Mouse (Mus musculus) CH12.LX (cell line): ENCODE data around the gene Rad23a. TPM values are rescaled to one million over a fixed set of nuclear protein-coding genes. Genes with fewer than 3 reads are reported as not detected.

Experiments
- DNase-seq: peaks from one replicate; pipeline ENCODE4 v3.0.0-alpha.2; 2013; ENCODE audit errors: extremely low read depth
- H3K27ac ChIP-seq: 2 replicates; pipeline ENCODE4 v1.5.1; 2012; ENCODE audit warnings: low read depth, mild to moderate bottlenecking, control low read depth, moderate library complexity; ENCODE audit not compliant: insufficient read depth
- H3K27me3 ChIP-seq: replicated peaks from 2 replicates; pipeline ENCODE3; 2012; ENCODE audit warnings: inconsistent platforms
- H3K36me3 ChIP-seq, 2 experiments: replicated peaks in 1 of 2; 2 replicates each; pipeline versions ENCODE3 to v1.6.1; 2012; ENCODE audit warnings: inconsistent platforms in 1 of 2, low read length in 1 of 2, mild to moderate bottlenecking in 1 of 2, mixed read lengths in 1 of 2, moderate library complexity in 1 of 2; ENCODE audit not compliant: control insufficient read depth in 1 of 2, insufficient read depth in 1 of 2
- H3K4me1 ChIP-seq, 2 experiments: 2 replicates each; pipeline ENCODE4 v1.6.1; 2012; ENCODE audit warnings: inconsistent platforms in 1 of 2, moderate library complexity in 1 of 2; ENCODE audit not compliant: insufficient read depth in 2 of 2, control insufficient read depth in 1 of 2
- H3K4me2 ChIP-seq: 2 replicates; pipeline ENCODE4 v1.6.1; 2012; ENCODE audit warnings: low read depth, mild to moderate bottlenecking, control low read depth; ENCODE audit not compliant: poor library complexity, insufficient read depth, severe bottlenecking
- H3K4me3 ChIP-seq, 3 experiments: fragments of 150-350 bp in 1 of 3; sonication (generic) in 1 of 3; replicated peaks in 1 of 3; 2 replicates each; pipeline versions ENCODE3 to v1.5.1; 2011 to 2012; ENCODE audit warnings: low read depth in 2 of 3, low read length in 2 of 3, mild to moderate bottlenecking in 2 of 3, moderate library complexity in 2 of 3, control low read depth in 1 of 3, improper control_type of control experiment in 1 of 3, inconsistent platforms in 1 of 3, mixed read lengths in 1 of 3; ENCODE audit not compliant: poor library complexity in 1 of 3
- H3K79me2 ChIP-seq: replicated peaks from 2 replicates; pipeline ENCODE4 v1.6.1; 2012; ENCODE audit warnings: mild to moderate bottlenecking, moderate library complexity; ENCODE audit not compliant: control insufficient read depth, poor library complexity, insufficient read depth, severe bottlenecking; ENCODE audit errors: extremely low read depth
- H3K9ac ChIP-seq: 2 replicates; pipeline ENCODE4 v1.6.1; 2012; ENCODE audit warnings: low read depth, mild to moderate bottlenecking, control low read depth, moderate library complexity; ENCODE audit not compliant: insufficient read depth
- H3K9me3 ChIP-seq: replicated peaks from 2 replicates; pipeline ENCODE3; 2012; ENCODE audit warnings: low read length, inconsistent platforms, mixed read lengths
- BHLHE40 ChIP-seq: IDR thresholded peaks from 2 replicates; pipeline ENCODE4 v1.6.1; 2011; ENCODE audit warnings: mild to moderate bottlenecking, low read depth, low read length, improper control_type of control experiment
- CHD1 ChIP-seq: IDR thresholded peaks from 2 replicates; pipeline ENCODE4 v1.6.1; 2012; ENCODE audit warnings: low read depth, low read length, improper control_type of control experiment, inconsistent platforms
- CHD2 ChIP-seq: IDR thresholded peaks from 2 replicates; pipeline ENCODE4 v1.6.1; 2011; ENCODE audit warnings: low read length, improper control_type of control experiment
- CTCF ChIP-seq, 2 experiments: IDR thresholded peaks in 1 of 2; conservative IDR thresholded peaks in 1 of 2; 2 replicates each; pipeline ENCODE4 v1.5.1; 2011 to 2012; ENCODE audit warnings: low read depth in 2 of 2, low read length in 2 of 2, improper control_type of control experiment in 1 of 2, inconsistent platforms in 1 of 2, mild to moderate bottlenecking in 1 of 2, moderate library complexity in 1 of 2
- E2F4 ChIP-seq: IDR thresholded peaks from 2 replicates; pipeline ENCODE4 v1.6.1; 2011; ENCODE audit warnings: low read depth, low read length, improper control_type of control experiment; ENCODE audit not compliant: insufficient replicate concordance
- ELF1 ChIP-seq: IDR thresholded peaks from 2 replicates; pipeline ENCODE4 v1.6.1; 2014; ENCODE audit warnings: low read depth, mild to moderate bottlenecking, inconsistent platforms, low read length, improper control_type of control experiment
- EP300 ChIP-seq: IDR thresholded peaks from 2 replicates; pipeline ENCODE4 v1.6.1; 2011; ENCODE audit warnings: low read length, improper control_type of control experiment
- ETS1 ChIP-seq: conservative IDR thresholded peaks from 2 replicates; pipeline ENCODE4 v1.6.1; 2012; ENCODE audit warnings: low read depth, mild to moderate bottlenecking, inconsistent platforms, low read length, improper control_type of control experiment, moderate library complexity
- GABPA ChIP-seq: IDR thresholded peaks from 2 replicates; pipeline ENCODE4 v1.6.1; 2012; ENCODE audit warnings: low read depth, low read length, improper control_type of control experiment, inconsistent platforms; ENCODE audit not compliant: insufficient replicate concordance
- HCFC1 ChIP-seq: IDR thresholded peaks from 2 replicates; pipeline ENCODE4 v1.6.1; 2012; ENCODE audit warnings: low read depth, mild to moderate bottlenecking, inconsistent platforms, low read length, improper control_type of control experiment
- IRF4 ChIP-seq: IDR thresholded peaks from 2 replicates; pipeline ENCODE4 v1.6.1; 2014; ENCODE audit warnings: low read depth, mild to moderate bottlenecking, inconsistent platforms, low read length, improper control_type of control experiment
- JUN ChIP-seq: IDR thresholded peaks from 2 replicates; pipeline ENCODE4 v1.6.1; 2011; ENCODE audit warnings: low read depth, mild to moderate bottlenecking, low read length, improper control_type of control experiment, moderate library complexity; ENCODE audit not compliant: insufficient read depth
- JUND ChIP-seq: conservative IDR thresholded peaks from 2 replicates; pipeline ENCODE4 v1.6.1; 2011; ENCODE audit warnings: low read depth, low read length, improper control_type of control experiment
- KAT2A ChIP-seq: IDR thresholded peaks from 2 replicates; pipeline ENCODE4 v1.6.1; 2012; ENCODE audit warnings: low read length, improper control_type of control experiment, inconsistent platforms; ENCODE audit not compliant: insufficient replicate concordance
- MAFK ChIP-seq: IDR thresholded peaks from 2 replicates; pipeline ENCODE4 v1.6.1; 2011; ENCODE audit warnings: low read length, improper control_type of control experiment; ENCODE audit not compliant: insufficient replicate concordance
- MAX ChIP-seq: IDR thresholded peaks from 2 replicates; pipeline ENCODE4 v1.6.1; 2011; ENCODE audit warnings: low read length, improper control_type of control experiment
- MAZ ChIP-seq: IDR thresholded peaks from 2 replicates; pipeline ENCODE4 v1.6.1; 2012; ENCODE audit warnings: low read depth, mild to moderate bottlenecking, inconsistent platforms, low read length, improper control_type of control experiment, moderate library complexity
- MEF2A ChIP-seq: IDR thresholded peaks from 2 replicates; pipeline ENCODE4 v1.6.1; 2014; ENCODE audit warnings: low read depth, mild to moderate bottlenecking, inconsistent platforms, low read length, improper control_type of control experiment, borderline replicate concordance
- MXI1 ChIP-seq: IDR thresholded peaks from 2 replicates; pipeline ENCODE4 v1.6.1; 2011; ENCODE audit warnings: mild to moderate bottlenecking, low read depth, low read length, improper control_type of control experiment
- MYC ChIP-seq: IDR thresholded peaks from 2 replicates; pipeline ENCODE4 v1.6.1; 2011; ENCODE audit warnings: low read depth, mild to moderate bottlenecking, improper control_type of control experiment, low read length
- NELFE ChIP-seq: IDR thresholded peaks from 2 replicates; pipeline ENCODE4 v1.6.1; 2011; ENCODE audit warnings: low read depth, low read length, improper control_type of control experiment
- NRF1 ChIP-seq: IDR thresholded peaks from 2 replicates; pipeline ENCODE4 v1.6.1; 2014; ENCODE audit warnings: low read depth, mild to moderate bottlenecking, inconsistent platforms, low read length, improper control_type of control experiment, moderate library complexity
- PAX5 ChIP-seq: IDR thresholded peaks from 2 replicates; pipeline ENCODE4 v1.6.1; 2012; ENCODE audit warnings: low read length, inconsistent platforms, mixed read lengths
- POLR2A ChIP-seq: IDR thresholded peaks from 2 replicates; pipeline ENCODE4 v1.6.1; 2011; ENCODE audit warnings: low read depth, mild to moderate bottlenecking, improper control_type of control experiment, low read length
- POLR2AphosphoS2 ChIP-seq: IDR thresholded peaks from 2 replicates; pipeline ENCODE4 v1.6.1; 2011; ENCODE audit warnings: low read depth, low read length, improper control_type of control experiment
- RAD21 ChIP-seq: IDR thresholded peaks from 2 replicates; pipeline ENCODE4 v1.6.1; 2011; ENCODE audit warnings: low read depth, mild to moderate bottlenecking, low read length, improper control_type of control experiment, moderate library complexity
- RCOR1 ChIP-seq: conservative IDR thresholded peaks from 2 replicates; pipeline ENCODE4 v1.6.1; 2012; ENCODE audit warnings: low read depth, mild to moderate bottlenecking, inconsistent platforms, low read length, improper control_type of control experiment
- SIN3A ChIP-seq: IDR thresholded peaks from 2 replicates; pipeline ENCODE4 v1.6.1; 2012; ENCODE audit warnings: low read length, improper control_type of control experiment, inconsistent platforms
- SMC3 ChIP-seq: IDR thresholded peaks from 2 replicates; pipeline ENCODE4 v1.6.1; 2011; ENCODE audit warnings: low read depth, low read length, improper control_type of control experiment
- TBP ChIP-seq: conservative IDR thresholded peaks from 2 replicates; pipeline ENCODE4 v1.6.1; 2011; ENCODE audit warnings: low read depth, low read length, improper control_type of control experiment
- TCF12 ChIP-seq: IDR thresholded peaks from 2 replicates; pipeline ENCODE4 v1.6.1; 2014; ENCODE audit warnings: low read depth, mild to moderate bottlenecking, inconsistent platforms, low read length, improper control_type of control experiment
- UBTF ChIP-seq: IDR thresholded peaks from 2 replicates; pipeline ENCODE4 v1.6.1; 2012; ENCODE audit warnings: low read depth, mild to moderate bottlenecking, inconsistent platforms, low read length, improper control_type of control experiment, moderate library complexity
- USF1 ChIP-seq: IDR thresholded peaks from 2 replicates; pipeline ENCODE4 v1.6.1; 2014; ENCODE audit warnings: low read depth, mild to moderate bottlenecking, inconsistent platforms, low read length, improper control_type of control experiment
- USF2 ChIP-seq: conservative IDR thresholded peaks from 2 replicates; pipeline ENCODE4 v1.6.1; 2011; ENCODE audit warnings: low read depth, low read length, improper control_type of control experiment
- ZC3H11A ChIP-seq: IDR thresholded peaks from 2 replicates; pipeline ENCODE4 v1.6.1; 2012; ENCODE audit warnings: low read depth, mild to moderate bottlenecking, inconsistent platforms, low read length, improper control_type of control experiment
- ZKSCAN1 ChIP-seq: IDR thresholded peaks from 2 replicates; pipeline ENCODE4 v1.6.1; 2012; ENCODE audit warnings: low read depth, inconsistent platforms, low read length, improper control_type of control experiment, borderline replicate concordance
- ZMIZ1 ChIP-seq: IDR thresholded peaks from 2 replicates; pipeline ENCODE4 v1.6.1; 2012; ENCODE audit warnings: low read depth, mild to moderate bottlenecking, inconsistent platforms, low read length, improper control_type of control experiment
- ZNF384 ChIP-seq: IDR thresholded peaks from 2 replicates; pipeline ENCODE4 v1.6.1; 2012; ENCODE audit warnings: low read depth, low read length, improper control_type of control experiment, inconsistent platforms
- dilution Hi-C: fragments of 300-500 bp; cut with MboI; formaldehyde crosslinking; loops from 2 replicates; pipeline ENCODE4 v1.14.3; 2020; ENCODE audit warnings: low sequenced_read_pairs; ENCODE audit not compliant: extremely low pct_unique_long_range_greater_than_20kb, extremely low pct_ligation_motif_present
- in situ Hi-C: fragments of 300-500 bp; cut with MboI; formaldehyde crosslinking; loops from 3 replicates; pipeline ENCODE4 v1.14.3; 2019; ENCODE audit warnings: low sequenced_read_pairs, low pct_ligation_motif_present, low pct_unique_long_range_greater_than_20kb, mixed read lengths
- polyA plus RNA-seq: library from polyadenylated mRNA; unstranded; fragments of >175 nt; gene quantifications from 2 replicates; pipeline ENCODE4 v1.2.1, GENCODE M21; 2012; ENCODE audit warnings: low read depth; ENCODE audit not compliant: insufficient read length
- total RNA-seq, 2 experiments: library from RNA; depleted of rRNA; stranded (reverse); fragments of 300-350 nt in 1 of 2; fragments of >200 nt in 1 of 2; gene quantifications; 2 replicates each; pipeline ENCODE4 v1.2.3; 2012 to 2014

Gene Rad23a
- total and polyA plus RNA-seq, 3 experiments, result 66.5 to 135 (median 115) TPM

DNA sequence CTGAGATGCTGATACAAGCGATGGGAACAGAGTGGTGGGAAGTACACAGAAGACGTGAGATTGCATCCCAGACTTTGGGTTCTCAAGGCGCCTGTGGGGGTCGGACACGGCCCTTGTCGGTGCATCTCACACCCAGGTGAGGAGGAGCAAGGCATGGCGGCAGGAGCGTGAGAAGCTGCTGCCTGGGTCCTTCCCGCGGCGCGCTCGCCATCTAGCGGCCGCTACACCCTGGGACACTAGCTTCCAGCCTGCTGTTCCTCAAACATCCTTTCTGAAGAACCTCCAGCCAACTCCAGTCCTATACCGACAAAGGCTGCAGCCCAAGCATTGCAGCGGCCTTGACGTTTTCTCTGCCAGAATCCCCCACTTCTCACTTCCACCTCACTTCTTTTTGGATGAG lies 16.8 kb downstream of the Rad23a start:
- no peaks in the 10 kb centered on the region for H3K27me3 ChIP-seq
- H3K9ac ChIP-seq, result no peak overlapping the region
- H3K79me2 ChIP-seq, result no peaks in the 10 kb centered on the region
- H3K36me3 ChIP-seq, result no peaks in the 10 kb centered on the region
- DNase-seq, result peak; percentile 69
- dilution Hi-C loops, result no loop called here
- H3K4me3 ChIP-seq, result no peak overlapping the region
- no peaks in the 10 kb centered on the region for H3K9me3 ChIP-seq
- H3K4me1 ChIP-seq, result peaks cover 6 to 20% of the 10 kb centered on the region in 2 experiments
- TF ChIP-seq GABPA (no peak), ELF1 (no peak; the same call in 1 of the 2 replicates), ZNF384 (no peak), JUND (no peak), MAFK (no peak), TCF12 (0 out of 2 replicates have a peak, but pooled peaks have one; percentile 36), CTCF (conservative IDR thresholded peaks at IDR 0.05 in 1 of 2, IDR thresholded peaks at IDR 0.05 in 1 of 2; ENCODE audit: low read depth in 2 of 2, low read length in 2 of 2) (peak; percentile 55 to 88; a peak in 3 of 4 replicates), MXI1 (no peak), MAX (no peak), CHD1 (no peak), EP300 (no peak), USF2 (no peak), SIN3A (no peak), ETS1 (no peak), SMC3 (peak; percentile 57), POLR2A (no peak), MAZ (no peak), JUN (no peak), KAT2A (no peak), ZMIZ1 (no peak), ZC3H11A (no peak), POLR2AphosphoS2 (no peak), PAX5 (no peak), RAD21 (peak; percentile 66), E2F4 (no peak), MEF2A (no peak), UBTF (no peak), TBP (no peak), IRF4 (no peak), RCOR1 (no peak), BHLHE40 (peak; percentile 45), USF1 (no peak), CHD2 (no peak), MYC (peak; percentile 43; the same call in 1 of the 2 replicates), NRF1 (0 out of 2 replicates have a peak, but pooled peaks have one; percentile 17), ZKSCAN1 (no peak), NELFE (peak; percentile 12; the same call in 1 of the 2 replicates), HCFC1 (no peak)
- TF ChIP-seq, all 38 proteins: peak for 8
- in situ Hi-C loops, result no loop called here
- no peak overlapping the region for H3K4me2 ChIP-seq
- no peak overlapping the region for H3K27ac ChIP-seq
